In genomic region chr10:67120180-67120579, GRCm38 (mm10) we compare ENCODE assay signal across 19 mouse cellular contexts. TPM values are rescaled to one million over a fixed set of nuclear protein-coding genes. Genes with fewer than 3 reads are reported as not detected.
DNase-seq lines count a peak whose midpoint lies in the region; ATAC-seq and TF ChIP-seq lines count a peak whose summit lies in the region.
"Had no signal": no experiment of that assay in that cellular context is flagged by ENCODE, and none has a peak within 500 bp of the region (broad histone marks: within the 10 kb centered on the region; RNA-seq: fewer than 3 reads in every experiment).

No protein-coding gene starts in this region.

- no peak overlapping the region for H3K9ac ChIP-seq in lung, embryonic 14.5 days
- H3K9ac ChIP-seq: hindbrain, embryonic 14.5 days; liver, postnatal 0 days; midbrain, embryonic 13.5 days had no signal

- 39% methylated on average over 4 of the region's 4 CpGs for WGBS in kidney, adult 2 months
- 29% methylated on average over 4 of the region's 4 CpGs for WGBS in lung, embryonic 14.5 days
- WGBS in lung, adult 2 months = 38% methylated on average over 4 of the region's 4 CpGs

- no peak for TF ChIP-seq POLR2A in kidney, adult 2 months (IDR thresholded peaks at IDR 0.05; ENCODE audit: low read depth, low read length)
- TF ChIP-seq POLR2A in lung, adult 2 months (IDR thresholded peaks at IDR 0.05; ENCODE audit: borderline replicate concordance, extremely low read depth, low read depth, low read length) = no peak

- no peaks in the 10 kb centered on the region for H3K36me3 ChIP-seq in kidney, adult 2 months (ENCODE audit: control insufficient read depth, insufficient read depth, low read length)
- no peaks in the 10 kb centered on the region for H3K36me3 ChIP-seq in lung, embryonic 14.5 days (ENCODE audit: insufficient read depth)
- H3K36me3 ChIP-seq: midbrain, embryonic 13.5 days had no signal

- no peak overlapping the region for H3K4me3 ChIP-seq in kidney, adult 2 months (ENCODE audit: insufficient read depth, low read depth, low read length)
- H3K4me3 ChIP-seq in lung, embryonic 14.5 days (ENCODE audit: low read depth, low read length) = no peak overlapping the region
- no peak overlapping the region for H3K4me3 ChIP-seq in lung, adult 2 months (replicated peaks; ENCODE audit: extremely low read depth, low read depth, low read length)
- H3K4me3 ChIP-seq: forebrain, embryonic 10.5 days; gastrocnemius, adult 2 months; midbrain, embryonic 13.5 days had no signal

- peaks cover 40% of the 10 kb centered on the region for H3K4me1 ChIP-seq in kidney, adult 2 months (ENCODE audit: control insufficient read depth, insufficient read depth, low read length)
- peaks cover 10% of the 10 kb centered on the region for H3K4me1 ChIP-seq in lung, embryonic 14.5 days (ENCODE audit: insufficient read depth)
- peaks cover 16% of the 10 kb centered on the region for H3K4me1 ChIP-seq in lung, adult 2 months (ENCODE audit: control insufficient read depth, insufficient read depth, low read length)

- H3K27me3 ChIP-seq in kidney, adult 2 months (replicated peaks; ENCODE audit: control insufficient read depth, insufficient read depth, low read length) = no peaks in the 10 kb centered on the region
- no peaks in the 10 kb centered on the region for H3K27me3 ChIP-seq in lung, embryonic 14.5 days (ENCODE audit: insufficient read depth, low read length)
- H3K27me3 ChIP-seq: midbrain, embryonic 13.5 days had no signal

- no peak overlapping the region for H3K27ac ChIP-seq in kidney, adult 2 months (ENCODE audit: insufficient read depth, low read depth, low read length)
- no peak overlapping the region for H3K27ac ChIP-seq in lung, embryonic 14.5 days (ENCODE audit: low read depth)
- H3K27ac ChIP-seq: forebrain, embryonic 10.5 days; gastrocnemius, adult 2 months; hindbrain, embryonic 14.5 days; midbrain, embryonic 13.5 days had no signal

- no peak for ATAC-seq in lung, embryonic 14.5 days (ENCODE audit: insufficient read depth)
- ATAC-seq: midbrain, embryonic 13.5 days had no signal

- no peaks in the 10 kb centered on the region for H3K9me3 ChIP-seq in lung, embryonic 14.5 days (ENCODE audit: low read depth, low read length)
- H3K9me3 ChIP-seq: forebrain, embryonic 10.5 days; G1E; midbrain, embryonic 13.5 days had no signal

- no peak overlapping the region for H3K4me2 ChIP-seq in lung, embryonic 14.5 days
- H3K4me2 ChIP-seq: hindbrain, embryonic 14.5 days; midbrain, embryonic 13.5 days had no signal

- peak; percentile 9 to 43 for DNase-seq in adrenal gland, adult (ENCODE audit: inconsistent age in 2 of 2, low spot score in 1 of 2)
- no peak for DNase-seq in adrenal gland, adult 2 months
- peak; percentile 41 for DNase-seq in kidney, adult 2 months
- DNase-seq in kidney, adult 9 months = no peak
- DNase-seq in lung, embryonic 14.5 days = peak; percentile 73
- DNase-seq in lung, adult 2 months = no peak
- DNase-seq in lung, postnatal 25 days (ENCODE audit: low spot score) = peak; percentile 63
- DNase-seq in cerebellum, adult 11-12 months = no peak
- DNase-seq: cerebellum, adult 8-10 months; gastrocnemius, adult 2 months; heart, postnatal 14 days; liver, postnatal 0 days; right cerebral cortex, postnatal 14 days; spleen, adult 18-20 months; thymus, adult 18-20 months had no signal

- TF ChIP-seq CTCF in kidney, adult 2 months (conservative IDR thresholded peaks at IDR 0.05; ENCODE audit: insufficient read depth, insufficient read length, low read depth, low read length) = no peak
- no peak for TF ChIP-seq CTCF in lung, embryonic 14.5 days (IDR thresholded peaks at IDR 0.05; ENCODE audit: low read depth)
- no peak for TF ChIP-seq CTCF in lung, adult 2 months (IDR thresholded peaks at IDR 0.05; ENCODE audit: insufficient read depth, low read length)

RNA-seq across cellular contexts. Expression of gene Reep3, which starts 23.4 kb away (rescaled TPM):
- total RNA-seq in adrenal gland, adult 2 months (2021) = 10 to 100 TPM; 42.5 to 44.6 TPM
- 7.1 and 8.9 TPM in 2 replicates for polyA plus RNA-seq in adrenal gland, adult 2 months (2012; rRNA removed)
- 22.2 and 26.0 TPM in 2 replicates for polyA plus RNA-seq in kidney, adult 2 months (2012; rRNA removed)
- polyA plus RNA-seq in lung, embryonic 14.5 days (2014; fragmentation: Nextera tagmentation; extraction: Ambion mirVana) = 31.7 and 33.2 TPM in 2 replicates
- 16.7 and 26.5 TPM in 2 replicates for polyA plus RNA-seq in lung, adult 2 months (2012; rRNA removed)

RNA-seq across cellular contexts. Expression of gene Jmjd1c, which starts 24.3 kb away (rescaled TPM):
- 10 to 100 TPM; 45.0 to 53.7 TPM for total RNA-seq in adrenal gland, adult 2 months (2021)
- 15.9 and 18.1 TPM in 2 replicates for polyA plus RNA-seq in adrenal gland, adult 2 months (2012; rRNA removed)
- 9.4 and 10.0 TPM in 2 replicates for polyA plus RNA-seq in kidney, adult 2 months (2012; rRNA removed)
- 34.8 and 34.9 TPM in 2 replicates for polyA plus RNA-seq in lung, embryonic 14.5 days (2014; fragmentation: Nextera tagmentation; extraction: Ambion mirVana)
- 16.4 and 19.4 TPM in 2 replicates for polyA plus RNA-seq in lung, adult 2 months (2012; rRNA removed)

Comparison
In these comparisons a context has a peak if more than half of its experiments do, and no peak if none do; other contexts are left out.
1. DNase-seq: peak in adrenal gland, adult (2 of 2), kidney, adult 2 months (single experiment), lung, embryonic 14.5 days (single experiment) and lung, postnatal 25 days (single experiment); none in adrenal gland, adult 2 months (single experiment), kidney, adult 9 months (single experiment), lung, adult 2 months (single experiment) and cerebellum, adult 11-12 months (single experiment).